Mouse (Mus musculus): ENCODE results near the gene Defb38. TPM values are rescaled to one million over a fixed set of nuclear protein-coding genes. Genes with fewer than 3 reads are reported as not detected.

Defb38 gene
- total and polyA plus RNA-seq, 3 experiments, result not detected

- H3K79me2 ChIP-seq (replicated peaks; ENCODE audit: control insufficient read depth, extremely low read depth, insufficient read depth, poor library complexity, severe bottlenecking), result no peaks in the 10 kb centered on the region
- H3K9me3 ChIP-seq (replicated peaks; ENCODE audit: low read length), result peaks cover 2% of the 10 kb centered on the region
- H3K36me3 ChIP-seq (replicated peaks in 1 of 2; ENCODE audit: control insufficient read depth in 1 of 2, insufficient read depth in 1 of 2, low read length in 1 of 2), result no peaks in the 10 kb centered on the region
- dilution Hi-C loops (cut with MboI; ENCODE audit: extremely low pct_ligation_motif_present, extremely low pct_unique_long_range_greater_than_20kb, low sequenced_read_pairs), result no loop called here
- H3K4me2 ChIP-seq (ENCODE audit: insufficient read depth, low read depth, poor library complexity, severe bottlenecking), result no peak within 1 kb of the TSS
- H3K27ac ChIP-seq (ENCODE audit: insufficient read depth, low read depth), result no peak within 1 kb of the TSS
- no peak within 1 kb of the TSS for H3K9ac ChIP-seq (ENCODE audit: insufficient read depth, low read depth)
- in situ Hi-C loops (cut with MboI; ENCODE audit: low pct_ligation_motif_present, low pct_unique_long_range_greater_than_20kb, low sequenced_read_pairs), result no loop called here
- no peak for TF ChIP-seq ZKSCAN1 (IDR thresholded peaks at IDR 0.05; ENCODE audit: borderline replicate concordance, low read depth, low read length)
- TF ChIP-seq MAFK (IDR thresholded peaks at IDR 0.05; ENCODE audit: insufficient replicate concordance, low read length), result no peak
- no peak for TF ChIP-seq MAX (IDR thresholded peaks at IDR 0.05; ENCODE audit: low read length)
- no peak for TF ChIP-seq MYC (IDR thresholded peaks at IDR 0.05; ENCODE audit: low read depth, low read length)
- no peak for TF ChIP-seq GABPA (IDR thresholded peaks at IDR 0.05; ENCODE audit: insufficient replicate concordance, low read depth, low read length)
- TF ChIP-seq NRF1 (IDR thresholded peaks at IDR 0.05; ENCODE audit: low read depth, low read length), result no peak
- TF ChIP-seq POLR2A (IDR thresholded peaks at IDR 0.05; ENCODE audit: low read depth, low read length), result no peak
- no peak for TF ChIP-seq ETS1 (conservative IDR thresholded peaks at IDR 0.05; ENCODE audit: low read depth, low read length)
- no peak for TF ChIP-seq KAT2A (IDR thresholded peaks at IDR 0.05; ENCODE audit: insufficient replicate concordance, low read length)
- no peak for TF ChIP-seq BHLHE40 (IDR thresholded peaks at IDR 0.05; ENCODE audit: low read depth, low read length)
- TF ChIP-seq SIN3A (IDR thresholded peaks at IDR 0.05; ENCODE audit: low read length), result no peak
- no peak for TF ChIP-seq UBTF (IDR thresholded peaks at IDR 0.05; ENCODE audit: low read depth, low read length)
- TF ChIP-seq USF2 (conservative IDR thresholded peaks at IDR 0.05; ENCODE audit: low read depth, low read length), result no peak
- TF ChIP-seq RAD21 (IDR thresholded peaks at IDR 0.05; ENCODE audit: low read depth, low read length), result no peak
- TF ChIP-seq JUN (IDR thresholded peaks at IDR 0.05; ENCODE audit: insufficient read depth, low read depth, low read length), result no peak
- no peak for TF ChIP-seq CHD1 (IDR thresholded peaks at IDR 0.05; ENCODE audit: low read depth, low read length)
- TF ChIP-seq TBP (conservative IDR thresholded peaks at IDR 0.05; ENCODE audit: low read depth, low read length), result no peak
- no peak for TF ChIP-seq CTCF (conservative IDR thresholded peaks at IDR 0.05 in 1 of 2, IDR thresholded peaks at IDR 0.05 in 1 of 2; ENCODE audit: low read depth in 2 of 2, low read length in 2 of 2)
- TF ChIP-seq IRF4 (IDR thresholded peaks at IDR 0.05; ENCODE audit: low read depth, low read length), result no peak
- no peak for TF ChIP-seq NELFE (IDR thresholded peaks at IDR 0.05; ENCODE audit: low read depth, low read length)
- H3K4me1 ChIP-seq (ENCODE audit: control insufficient read depth in 1 of 2, insufficient read depth in 2 of 2), result no peaks in the 10 kb centered on the region
- no peak within 1 kb of the TSS for H3K4me3 ChIP-seq (replicated peaks in 1 of 3; ENCODE audit: low read depth in 2 of 3, low read length in 2 of 3, poor library complexity in 1 of 3)
- DNase-seq (ENCODE audit: extremely low read depth), result no peak
- H3K27me3 ChIP-seq (replicated peaks), result peaks cover 39% of the 10 kb centered on the region
These were observed 38.3 kb upstream of the Defb38 start, which contains the start of gene Defb39 for GRCm38 (mm10) chr8:19064710-19065109. Defb39 (minus strand) TSS chr8:19064810.

GRCm38 (mm10) chr8:19062891-19063290 is 36.5 kb upstream of the Defb38 start:
- peaks cover 39% of the 10 kb centered on the region for H3K27me3 ChIP-seq (replicated peaks)
- no peaks in the 10 kb centered on the region for H3K79me2 ChIP-seq (replicated peaks; ENCODE audit: control insufficient read depth, extremely low read depth, insufficient read depth, poor library complexity, severe bottlenecking)
- no peak overlapping the region for H3K27ac ChIP-seq (ENCODE audit: insufficient read depth, low read depth)
- peaks cover 2% of the 10 kb centered on the region for H3K9me3 ChIP-seq (replicated peaks; ENCODE audit: low read length)
- H3K4me3 ChIP-seq (replicated peaks in 1 of 3; ENCODE audit: low read depth in 2 of 3, low read length in 2 of 3, poor library complexity in 1 of 3), result no peak overlapping the region
- no peak overlapping the region for H3K9ac ChIP-seq (ENCODE audit: insufficient read depth, low read depth)
- no peak overlapping the region for H3K4me2 ChIP-seq (ENCODE audit: insufficient read depth, low read depth, poor library complexity, severe bottlenecking)
- dilution Hi-C loops (cut with MboI; ENCODE audit: extremely low pct_ligation_motif_present, extremely low pct_unique_long_range_greater_than_20kb, low sequenced_read_pairs), result no loop called here
- in situ Hi-C loops (cut with MboI; ENCODE audit: low pct_ligation_motif_present, low pct_unique_long_range_greater_than_20kb, low sequenced_read_pairs), result no loop called here
- no peaks in the 10 kb centered on the region for H3K36me3 ChIP-seq (replicated peaks in 1 of 2; ENCODE audit: control insufficient read depth in 1 of 2, insufficient read depth in 1 of 2, low read length in 1 of 2)
- no peaks in the 10 kb centered on the region for H3K4me1 ChIP-seq (ENCODE audit: control insufficient read depth in 1 of 2, insufficient read depth in 2 of 2)
- TF ChIP-seq ZC3H11A (IDR thresholded peaks at IDR 0.05; ENCODE audit: low read depth, low read length) (no peak), BHLHE40 (IDR thresholded peaks at IDR 0.05; ENCODE audit: low read depth, low read length) (no peak), MAZ (IDR thresholded peaks at IDR 0.05; ENCODE audit: low read depth, low read length) (no peak), JUN (IDR thresholded peaks at IDR 0.05; ENCODE audit: insufficient read depth, low read depth, low read length) (no peak), CHD2 (IDR thresholded peaks at IDR 0.05; ENCODE audit: low read length) (no peak), POLR2A (IDR thresholded peaks at IDR 0.05; ENCODE audit: low read depth, low read length) (no peak), RAD21 (IDR thresholded peaks at IDR 0.05; ENCODE audit: low read depth, low read length) (no peak), TBP (conservative IDR thresholded peaks at IDR 0.05; ENCODE audit: low read depth, low read length) (no peak), ZMIZ1 (IDR thresholded peaks at IDR 0.05; ENCODE audit: low read depth, low read length) (no peak), JUND (conservative IDR thresholded peaks at IDR 0.05; ENCODE audit: low read depth, low read length) (no peak), USF2 (conservative IDR thresholded peaks at IDR 0.05; ENCODE audit: low read depth, low read length) (no peak), ETS1 (conservative IDR thresholded peaks at IDR 0.05; ENCODE audit: low read depth, low read length) (no peak), ZNF384 (IDR thresholded peaks at IDR 0.05; ENCODE audit: low read depth, low read length) (no peak), CHD1 (IDR thresholded peaks at IDR 0.05; ENCODE audit: low read depth, low read length) (no peak), GABPA (IDR thresholded peaks at IDR 0.05; ENCODE audit: insufficient replicate concordance, low read depth, low read length) (no peak), MEF2A (IDR thresholded peaks at IDR 0.05; ENCODE audit: borderline replicate concordance, low read depth, low read length) (no peak), EP300 (IDR thresholded peaks at IDR 0.05; ENCODE audit: low read length) (no peak), RCOR1 (conservative IDR thresholded peaks at IDR 0.05; ENCODE audit: low read depth, low read length) (no peak), SMC3 (IDR thresholded peaks at IDR 0.05; ENCODE audit: low read depth, low read length) (no peak), TCF12 (IDR thresholded peaks at IDR 0.05; ENCODE audit: low read depth, low read length) (no peak)
- no peak for DNase-seq (ENCODE audit: extremely low read depth)
